Mouse (Mus musculus): ENCODE measurements around the gene Sirt2.

Gene Sirt2

GRCm38 (mm10) chr7:28833723-28834347 lies 67.3 kb downstream of the Sirt2 start, which contains the start of gene Lgals4:
TSS of gene Lgals4 (plus strand) at chr7:28833854.
- no peak for DNase-seq (ENCODE audit: low read depth)

DNA sequence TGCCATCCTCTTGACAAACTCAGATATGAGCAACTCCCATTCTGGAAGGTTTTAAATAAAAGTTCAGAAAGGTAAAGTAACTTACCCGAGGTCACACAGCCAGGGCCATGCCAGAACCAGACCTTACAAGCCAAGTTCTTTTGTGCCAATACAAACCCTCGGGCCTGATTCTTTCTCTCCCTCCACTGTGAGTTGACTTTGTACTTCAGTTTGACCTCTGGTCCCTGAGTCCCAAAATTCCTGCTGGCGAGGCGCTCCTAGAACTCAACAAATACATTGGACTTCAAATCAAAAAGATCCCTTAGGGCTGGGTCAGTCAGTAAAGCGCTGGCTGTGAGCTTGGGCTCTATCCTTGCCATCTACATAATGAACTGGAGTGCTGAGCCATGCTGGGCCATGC lies 70.4 kb downstream of the Sirt2 start:
- no peak for DNase-seq (ENCODE audit: low read depth)

Measured in c-Kit-positive CD71-negative TER-119-negative erythroid progenitor cells, embryonic 14.5 days (primary cell).